Mouse (Mus musculus): ENCODE measurements around the gene Slc30a7. TPM values are rescaled to one million over a fixed set of nuclear protein-coding genes. Genes with fewer than 3 reads are reported as not detected.

Gene Slc30a7
- total and polyA plus RNA-seq, 3 experiments = 8.1 to 19.1 TPM; not detected in 1

GRCm38 (mm10) chr3:115971891-115972646, 35.1 kb downstream of the Slc30a7 start:
- Histone ChIP-seq H3K79me2 (ENCODE audit: control insufficient read depth, insufficient read depth, low read length, poor library complexity) (no peaks in the 10 kb centered on the region), H3K9ac (ENCODE audit: control insufficient read depth, low read depth, low read length, poor library complexity, severe bottlenecking) (no peak overlapping the region), H3K4me3 (ENCODE audit: control insufficient read depth in 1 of 2, insufficient read depth in 1 of 2, low read depth in 2 of 2, low read length in 2 of 2) (no peak overlapping the region), H3K36me3 (ENCODE audit: control insufficient read depth in 1 of 2, insufficient read depth in 2 of 2, low read length in 2 of 2) (peaks cover 0 to 5% of the 10 kb centered on the region in 2 experiments; a peak in 2 of 4 replicates), H3K4me1 (ENCODE audit: control insufficient read depth in 1 of 2, insufficient read depth in 2 of 2, low read length in 2 of 2) (no peaks in the 10 kb centered on the region), H3K27ac (ENCODE audit: control insufficient read depth, low read depth, low read length) (no peak overlapping the region), H3K9me3 (replicated peaks; ENCODE audit: insufficient read depth, low read length) (no peaks in the 10 kb centered on the region), H3K27me3 (ENCODE audit: control insufficient read depth in 1 of 2, insufficient read depth in 2 of 2, low read length in 2 of 2) (no peaks in the 10 kb centered on the region)
- DNase-seq (ENCODE audit: low read depth, low spot score) = no peak
- no peak for TF ChIP-seq RAD21 (IDR thresholded peaks at IDR 0.05; ENCODE audit: low read depth, low read length)
- TF ChIP-seq TAL1 (IDR thresholded peaks at IDR 0.05; ENCODE audit: low read length) = no peak
- no peak for TF ChIP-seq TBP (IDR thresholded peaks at IDR 0.05; ENCODE audit: low read depth, low read length)
- TF ChIP-seq MYB (IDR thresholded peaks at IDR 0.05; ENCODE audit: low read depth, low read length) = no peak
- no peak for TF ChIP-seq CHD2 (IDR thresholded peaks at IDR 0.05; ENCODE audit: low read length)
- TF ChIP-seq MAX (IDR thresholded peaks at IDR 0.05; ENCODE audit: low read length) = no peak
- no peak for TF ChIP-seq ELF1 (IDR thresholded peaks at IDR 0.05; ENCODE audit: low read depth, low read length)
- no peak for TF ChIP-seq NELFE (IDR thresholded peaks at IDR 0.05; ENCODE audit: low read depth, low read length)
- TF ChIP-seq POLR2AphosphoS2 (IDR thresholded peaks at IDR 0.05; ENCODE audit: low read length) = no peak
- no peak for TF ChIP-seq MAFK (IDR thresholded peaks at IDR 0.05; ENCODE audit: borderline replicate concordance, low read depth, low read length)
- TF ChIP-seq BHLHE40 (IDR thresholded peaks at IDR 0.05; ENCODE audit: borderline replicate concordance, low read depth, low read length) = no peak
- TF ChIP-seq TCF12 (IDR thresholded peaks at IDR 0.05; ENCODE audit: low read depth, low read length) = no peak
- no peak for TF ChIP-seq POLR2AphosphoS5 (IDR thresholded peaks at IDR 0.05; ENCODE audit: borderline replicate concordance, low read depth, low read length)

DNA sequence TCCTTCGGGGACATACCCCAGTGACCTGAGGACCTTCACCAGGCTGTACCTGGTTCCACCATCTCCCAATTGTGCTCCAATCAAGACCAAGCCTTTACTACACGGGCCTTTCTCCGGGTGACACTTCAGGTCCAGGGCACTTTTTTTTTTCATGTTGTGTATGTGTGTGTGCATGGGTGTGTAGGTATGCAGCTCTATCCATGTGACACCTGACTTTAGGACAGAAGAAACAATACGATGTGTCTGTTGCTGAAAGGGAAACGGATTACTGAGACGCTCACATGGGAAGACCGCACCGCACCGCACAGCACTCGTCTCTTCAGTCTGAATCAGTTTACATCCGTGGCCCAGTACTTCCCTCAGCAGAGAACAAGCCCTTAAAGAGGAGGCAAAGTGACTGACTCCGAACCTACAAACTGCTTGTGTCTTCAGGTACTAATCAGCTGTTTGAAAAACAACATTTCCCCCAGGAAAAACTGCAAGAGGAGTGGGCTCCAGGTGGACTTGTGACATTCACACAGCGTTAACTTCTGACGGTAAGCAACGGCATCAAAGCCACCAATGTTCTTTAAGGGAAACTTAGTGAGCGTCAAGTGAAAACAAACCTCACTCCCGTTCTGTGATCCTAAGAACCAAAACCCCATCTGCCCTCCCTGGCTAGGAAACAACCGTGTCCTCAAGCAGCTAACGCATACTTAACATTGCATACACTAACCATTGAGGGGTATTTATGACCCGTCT, 36.0 kb downstream of the Slc30a7 start:
- DNase-seq (ENCODE audit: low read depth, low spot score) = no peak
- H3K4me3 ChIP-seq (ENCODE audit: control insufficient read depth in 1 of 2, insufficient read depth in 1 of 2, low read depth in 2 of 2, low read length in 2 of 2) = no peak overlapping the region
- no peaks in the 10 kb centered on the region for H3K4me1 ChIP-seq (ENCODE audit: control insufficient read depth in 1 of 2, insufficient read depth in 2 of 2, low read length in 2 of 2)
- no peaks in the 10 kb centered on the region for H3K79me2 ChIP-seq (ENCODE audit: control insufficient read depth, insufficient read depth, low read length, poor library complexity)
- peaks cover 0 to 2% of the 10 kb centered on the region in 2 experiments; a peak in 2 of 4 replicates for H3K36me3 ChIP-seq (ENCODE audit: control insufficient read depth in 1 of 2, insufficient read depth in 2 of 2, low read length in 2 of 2)
- no peaks in the 10 kb centered on the region for H3K9me3 ChIP-seq (replicated peaks; ENCODE audit: insufficient read depth, low read length)
- no peak for TF ChIP-seq POLR2AphosphoS5 (IDR thresholded peaks at IDR 0.05; ENCODE audit: borderline replicate concordance, low read depth, low read length)
- no peak for TF ChIP-seq MAZ (IDR thresholded peaks at IDR 0.05; ENCODE audit: low read depth, low read length)
- no peak for TF ChIP-seq ETS1 (IDR thresholded peaks at IDR 0.05; ENCODE audit: low read depth, low read length)
- TF ChIP-seq TBP (IDR thresholded peaks at IDR 0.05; ENCODE audit: low read depth, low read length) = no peak
- TF ChIP-seq BHLHE40 (IDR thresholded peaks at IDR 0.05; ENCODE audit: borderline replicate concordance, low read depth, low read length) = no peak
- no peak for TF ChIP-seq E2F4 (IDR thresholded peaks at IDR 0.05; ENCODE audit: borderline replicate concordance, low read depth, low read length)
- no peak for TF ChIP-seq TAL1 (IDR thresholded peaks at IDR 0.05; ENCODE audit: low read length)
- no peak for TF ChIP-seq USF2 (IDR thresholded peaks at IDR 0.05; ENCODE audit: borderline replicate concordance in 1 of 2, insufficient read depth in 1 of 2, low read depth in 1 of 2, low read length in 2 of 2)
- no peak for TF ChIP-seq EP300 (IDR thresholded peaks at IDR 0.05; ENCODE audit: low read depth in 1 of 2, low read length in 2 of 2)
- no peak for TF ChIP-seq GATA1 (IDR thresholded peaks at IDR 0.05; ENCODE audit: low read depth, low read length)
- no peak for TF ChIP-seq KAT2A (conservative IDR thresholded peaks at IDR 0.05; ENCODE audit: low read depth, low read length)
- no peak for TF ChIP-seq NELFE (IDR thresholded peaks at IDR 0.05; ENCODE audit: low read depth, low read length)
- no peak for TF ChIP-seq NRF1 (IDR thresholded peaks at IDR 0.05; ENCODE audit: insufficient read depth, low read depth, low read length, poor library complexity, severe bottlenecking)
- no peak for TF ChIP-seq MYB (IDR thresholded peaks at IDR 0.05; ENCODE audit: low read depth, low read length)
- TF ChIP-seq POLR2AphosphoS2 (IDR thresholded peaks at IDR 0.05; ENCODE audit: low read length) = no peak
- H3K27me3 ChIP-seq (ENCODE audit: control insufficient read depth in 1 of 2, insufficient read depth in 2 of 2, low read length in 2 of 2) = no peaks in the 10 kb centered on the region
- no peak overlapping the region for H3K27ac ChIP-seq (ENCODE audit: control insufficient read depth, low read depth, low read length)
- no peak overlapping the region for H3K9ac ChIP-seq (ENCODE audit: control insufficient read depth, low read depth, low read length, poor library complexity, severe bottlenecking)

All from MEL (cell line).